Mouse (Mus musculus): ENCODE measurements around the gene Asl.

DNA sequence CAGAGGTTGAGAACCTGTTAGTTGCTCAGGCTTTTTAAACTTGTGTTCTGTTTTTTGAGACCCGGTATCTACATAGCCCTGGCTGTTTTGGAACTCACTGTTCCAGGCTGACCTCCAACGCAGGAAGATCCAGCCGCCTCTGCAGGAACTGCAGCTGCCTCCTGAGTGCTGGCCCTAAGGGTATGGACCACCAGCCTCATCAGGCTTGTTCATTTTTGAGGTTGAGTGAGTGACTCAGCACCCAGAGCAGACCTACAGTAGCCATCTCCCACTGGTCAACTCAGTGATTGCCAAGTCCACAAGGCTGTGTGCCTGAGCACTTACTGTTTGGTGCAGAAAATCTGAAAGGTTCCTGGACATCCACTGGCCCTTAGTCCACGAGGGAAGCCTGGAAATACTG is 57.6 kb downstream of the Asl start:
- no peak for TF ChIP-seq SIN3A (IDR thresholded peaks at IDR 0.05; ENCODE audit: low read length)
- no peak for TF ChIP-seq POLR2AphosphoS5 (IDR thresholded peaks at IDR 0.05; ENCODE audit: borderline replicate concordance, low read depth, low read length)
- no peak for TF ChIP-seq MAFK (IDR thresholded peaks at IDR 0.05; ENCODE audit: borderline replicate concordance, low read depth, low read length)
